Mouse (Mus musculus) embryonic facial prominence, embryonic 12.5 days (tissue): ENCODE measurements at regions not wholly inside any gene's neighbourhood (a gene's known extent, or its start where the extent isn't known, plus 50 kb on each side); places are given as distances from the start of the nearest gene placed in this dataset.

Source experiments
- ATAC-seq: fragments of 200-750 bp; cut with Nextera tagmentation; 2 replicates; pipeline ENCODE4 v1.8.0; 2017; ENCODE audit not compliant: insufficient number of reproducible peaks, insufficient read depth, low FRiP score, low TSS enrichment
- H3K27ac ChIP-seq: fragments of 300-500 bp; sonication (generic); 2 replicates; pipeline ENCODE4 v1.5.1; 2016; ENCODE audit warnings: mild to moderate bottlenecking
- H3K27me3 ChIP-seq: fragments of 300-500 bp; sonication (generic); 2 replicates; pipeline ENCODE4 v1.6.1; 2016; ENCODE audit warnings: mild to moderate bottlenecking, moderate library complexity
- H3K36me3 ChIP-seq: fragments of 300-500 bp; sonication (generic); 2 replicates; pipeline ENCODE4 v1.6.1; 2016; ENCODE audit warnings: mild to moderate bottlenecking
- H3K4me1 ChIP-seq: fragments of 300-500 bp; sonication (generic); 2 replicates; pipeline ENCODE4 v1.6.1; 2016
- H3K4me2 ChIP-seq: fragments of 300-500 bp; sonication (generic); replicated peaks from 2 replicates; pipeline ENCODE4 v1.6.1; 2016; ENCODE audit warnings: mild to moderate bottlenecking, moderate library complexity
- H3K4me3 ChIP-seq: fragments of 300-500 bp; sonication (generic); 2 replicates; pipeline ENCODE4 v1.5.1; 2016; ENCODE audit warnings: mild to moderate bottlenecking
- H3K9ac ChIP-seq: fragments of 300-500 bp; sonication (generic); 2 replicates; pipeline ENCODE4 v1.6.1; 2016; ENCODE audit warnings: mild to moderate bottlenecking, moderate library complexity
- H3K9me3 ChIP-seq: fragments of 300-500 bp; sonication (generic); 2 replicates; pipeline ENCODE4 v1.6.1; 2016; ENCODE audit warnings: mild to moderate bottlenecking, moderate library complexity
- WGBS: fragments of 180-500 bp; shearing (Covaris S2); methylation state at CpG from one replicate; pipeline ENCODE4 v1.1.7; 2016; 5-methylcytosine and 5-hydroxymethylcytosine counted together

- no peak for ATAC-seq
- H3K9me3 ChIP-seq = no peaks in the 10 kb centered on the region
- no peaks in the 10 kb centered on the region for H3K27me3 ChIP-seq
- H3K9ac ChIP-seq = no peak overlapping the region
- no peak overlapping the region for H3K4me3 ChIP-seq
- 68% methylated on average over 18 of the region's 18 CpGs for WGBS
- no peak overlapping the region for H3K27ac ChIP-seq
- no peak overlapping the region for H3K4me2 ChIP-seq
- 0 out of 2 replicates have a peak, but pooled peaks cover 3% of the 10 kb centered on the region for H3K4me1 ChIP-seq
- H3K36me3 ChIP-seq = no peaks in the 10 kb centered on the region
Observed at GRCm38 (mm10) chr11:65475821-65476540, 206.2 kb upstream of the Myocd start.

- H3K4me2 ChIP-seq = no peak overlapping the region
- ATAC-seq = no peak
- 88% methylated on average over 12 of the region's 12 CpGs for WGBS
- no peak overlapping the region for H3K9ac ChIP-seq
- H3K27ac ChIP-seq = no peak overlapping the region
- H3K36me3 ChIP-seq = no peaks in the 10 kb centered on the region
- H3K27me3 ChIP-seq = no peaks in the 10 kb centered on the region
- H3K4me1 ChIP-seq = 0 out of 2 replicates have a peak, but pooled peaks cover 3% of the 10 kb centered on the region
- no peaks in the 10 kb centered on the region for H3K9me3 ChIP-seq
- no peak overlapping the region for H3K4me3 ChIP-seq
Observed at GRCm38 (mm10) chr11:65475302-65475701, 205.5 kb upstream of the Myocd start.

DNA sequence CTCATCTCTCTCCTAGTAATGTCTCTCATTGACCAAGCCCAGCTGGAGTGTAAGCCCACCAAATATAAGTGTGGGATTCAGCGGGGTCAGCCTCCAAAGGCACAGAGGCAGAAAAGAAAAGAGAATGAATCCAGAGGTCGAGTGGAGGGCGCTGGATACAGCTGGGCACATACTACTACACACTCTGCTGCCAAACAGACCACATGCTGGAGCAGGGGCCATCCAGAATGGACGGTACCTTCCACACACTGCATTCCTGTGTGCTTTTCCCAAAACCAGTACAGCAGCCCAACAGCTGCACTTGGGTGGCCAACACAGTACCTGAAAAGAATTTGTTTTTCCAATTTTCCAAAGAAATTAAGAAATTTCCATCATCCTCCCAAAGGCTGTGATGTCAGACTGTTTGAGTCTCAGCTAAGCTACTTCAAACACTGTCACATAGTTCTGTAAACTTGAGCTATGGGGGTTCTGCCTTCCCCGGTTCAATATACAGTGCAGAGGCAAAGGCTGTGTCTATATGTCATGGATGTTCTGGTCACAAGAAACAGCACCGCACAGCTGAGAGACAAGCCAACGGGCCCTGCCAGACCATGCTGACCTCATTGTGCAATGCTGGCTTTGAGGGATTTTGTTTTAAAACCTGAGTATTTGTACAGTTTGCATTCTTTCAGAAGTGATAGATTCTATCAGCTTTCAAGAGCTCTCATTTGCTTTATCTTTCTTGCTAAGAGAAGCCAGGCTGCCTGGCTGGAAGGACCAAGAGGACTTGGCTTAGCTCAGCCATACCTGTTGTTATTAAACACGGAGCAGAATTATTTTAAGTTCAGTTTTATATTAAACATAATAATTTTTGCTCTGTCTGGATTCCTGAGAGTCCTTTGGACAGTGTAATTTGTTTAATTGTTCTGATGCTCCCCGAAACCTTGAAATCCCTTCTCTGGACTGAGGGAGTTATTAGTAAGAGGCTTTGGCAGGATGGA lies 200.3 kb upstream of the Myocd start:
- WGBS = 78% methylated on average over 9 of the region's 9 CpGs
- Histone ChIP-seq H3K4me1 (no peaks in the 10 kb centered on the region), H3K27me3 (no peaks in the 10 kb centered on the region), H3K9ac (no peak overlapping the region), H3K27ac (no peak overlapping the region), H3K4me3 (no peak overlapping the region), H3K9me3 (no peaks in the 10 kb centered on the region), H3K4me2 (no peak overlapping the region), H3K36me3 (no peaks in the 10 kb centered on the region)
- ATAC-seq = no peak

DNA sequence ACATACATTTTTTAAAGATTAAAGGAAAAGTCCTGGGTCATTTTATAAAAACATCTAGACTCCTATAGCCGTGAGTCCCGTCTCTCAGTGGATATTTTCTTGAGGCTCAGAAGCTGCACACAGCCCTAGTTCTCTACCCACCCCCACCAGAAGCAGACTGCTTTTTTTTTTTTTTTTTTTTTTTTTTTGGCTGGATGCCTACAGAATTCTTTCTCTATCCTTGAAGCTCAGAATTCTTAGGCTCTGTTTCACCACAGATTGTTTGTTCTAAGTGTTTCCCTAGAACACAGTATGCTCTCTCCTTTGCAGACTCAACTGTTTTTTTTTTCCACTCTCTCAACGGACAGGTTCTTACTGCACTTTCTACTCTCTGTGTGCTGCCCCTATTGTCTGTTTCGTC lies 191.3 kb upstream of the Myocd start:
- WGBS = 64% methylated on average over 4 of the region's 4 CpGs
- H3K4me1 ChIP-seq = no peaks in the 10 kb centered on the region
- H3K36me3 ChIP-seq = no peaks in the 10 kb centered on the region
- H3K9me3 ChIP-seq = no peaks in the 10 kb centered on the region
- H3K9ac ChIP-seq = no peak overlapping the region
- ATAC-seq = no peak
- H3K4me2 ChIP-seq = no peak overlapping the region
- no peaks in the 10 kb centered on the region for H3K27me3 ChIP-seq
- no peak overlapping the region for H3K4me3 ChIP-seq
- no peak overlapping the region for H3K27ac ChIP-seq

- Histone ChIP-seq H3K9ac (no peak overlapping the region), H3K9me3 (no peaks in the 10 kb centered on the region), H3K36me3 (no peaks in the 10 kb centered on the region), H3K4me1 (no peaks in the 10 kb centered on the region), H3K4me2 (no peak overlapping the region), H3K4me3 (no peak overlapping the region), H3K27ac (no peak overlapping the region), H3K27me3 (no peaks in the 10 kb centered on the region)
- ATAC-seq = no peak
- 80% methylated on average over 3 of the region's 3 CpGs for WGBS
Observed at GRCm38 (mm10) chr11:65448436-65448835, 178.6 kb upstream of the Myocd start.

GRCm38 (mm10) chr11:65443466-65444024 lies 173.8 kb upstream of the Myocd start:
- no peaks in the 10 kb centered on the region for H3K36me3 ChIP-seq
- WGBS = 86% methylated on average over 11 of the region's 11 CpGs
- H3K9ac ChIP-seq = no peak overlapping the region
- H3K27me3 ChIP-seq = no peaks in the 10 kb centered on the region
- no peak overlapping the region for H3K4me2 ChIP-seq
- H3K4me3 ChIP-seq = no peak overlapping the region
- H3K4me1 ChIP-seq = no peaks in the 10 kb centered on the region
- H3K27ac ChIP-seq = no peak overlapping the region
- no peaks in the 10 kb centered on the region for H3K9me3 ChIP-seq
- ATAC-seq = no peak

GRCm38 (mm10) chr11:65435699-65436161 lies 165.9 kb upstream of the Myocd start:
- H3K4me2 ChIP-seq = no peak overlapping the region
- H3K27me3 ChIP-seq = no peaks in the 10 kb centered on the region
- no peaks in the 10 kb centered on the region for H3K4me1 ChIP-seq
- 85% methylated on average over 4 of the region's 4 CpGs for WGBS
- H3K4me3 ChIP-seq = no peak overlapping the region
- ATAC-seq = no peak
- H3K9ac ChIP-seq = no peak overlapping the region
- H3K27ac ChIP-seq = no peak overlapping the region
- no peaks in the 10 kb centered on the region for H3K36me3 ChIP-seq
- no peaks in the 10 kb centered on the region for H3K9me3 ChIP-seq

GRCm38 (mm10) chr11:65421889-65422288 lies 152.1 kb upstream of the Myocd start:
- Histone ChIP-seq H3K36me3 (no peaks in the 10 kb centered on the region), H3K4me1 (no peaks in the 10 kb centered on the region), H3K4me2 (no peak overlapping the region), H3K9me3 (no peaks in the 10 kb centered on the region), H3K4me3 (no peak overlapping the region), H3K9ac (no peak overlapping the region), H3K27ac (no peak overlapping the region), H3K27me3 (no peaks in the 10 kb centered on the region)
- ATAC-seq = no peak
- WGBS = 17% methylated on average over 1 of the region's 1 CpGs

GRCm38 (mm10) chr11:65408621-65409020 lies 138.8 kb upstream of the Myocd start:
- H3K4me1 ChIP-seq = no peaks in the 10 kb centered on the region
- no peaks in the 10 kb centered on the region for H3K9me3 ChIP-seq
- H3K4me2 ChIP-seq = no peak overlapping the region
- H3K27me3 ChIP-seq = no peaks in the 10 kb centered on the region
- no peaks in the 10 kb centered on the region for H3K36me3 ChIP-seq
- ATAC-seq = no peak
- no peak overlapping the region for H3K9ac ChIP-seq
- WGBS = 84% methylated on average over 1 of the region's 1 CpGs
- no peak overlapping the region for H3K4me3 ChIP-seq
- no peak overlapping the region for H3K27ac ChIP-seq

GRCm38 (mm10) chr11:65402460-65403154 lies 132.8 kb upstream of the Myocd start:
- Histone ChIP-seq H3K27ac (no peak overlapping the region), H3K4me2 (no peak overlapping the region), H3K27me3 (no peaks in the 10 kb centered on the region), H3K9me3 (no peaks in the 10 kb centered on the region), H3K4me1 (no peaks in the 10 kb centered on the region), H3K4me3 (no peak overlapping the region), H3K36me3 (no peaks in the 10 kb centered on the region), H3K9ac (no peak overlapping the region)
- ATAC-seq = no peak
- WGBS = 83% methylated on average over 12 of the region's 12 CpGs

DNA sequence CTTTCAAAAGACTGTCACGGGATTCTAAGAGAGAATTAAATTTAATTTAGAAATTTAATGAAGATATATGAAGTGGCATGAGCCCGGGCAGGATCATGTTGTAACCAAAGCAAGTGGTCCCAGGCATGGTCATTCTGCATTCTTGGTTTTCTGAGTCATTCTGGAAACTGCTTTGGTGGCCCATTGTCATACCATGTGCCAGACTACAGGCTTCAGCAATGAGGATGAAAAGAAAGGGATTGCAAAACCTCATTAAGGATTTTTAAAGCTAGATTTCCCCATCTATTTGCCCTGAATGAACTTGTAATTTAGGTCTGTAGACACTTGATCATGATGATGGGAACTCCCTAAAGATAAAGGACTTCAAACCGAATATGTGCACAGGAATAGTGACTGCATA lies 119.4 kb upstream of the Myocd start:
- H3K27ac ChIP-seq = no peak overlapping the region
- H3K9ac ChIP-seq = no peak overlapping the region
- H3K4me3 ChIP-seq = no peak overlapping the region
- ATAC-seq = no peak
- no peaks in the 10 kb centered on the region for H3K36me3 ChIP-seq
- no peaks in the 10 kb centered on the region for H3K27me3 ChIP-seq
- peaks cover 5% of the 10 kb centered on the region; the same call in 1 of the 2 replicates for H3K4me1 ChIP-seq
- 86% methylated on average over 3 of the region's 3 CpGs for whole genome bisulfite sequencing
- no peaks in the 10 kb centered on the region for H3K9me3 ChIP-seq
- H3K4me2 ChIP-seq = no peak overlapping the region
